Mouse (Mus musculus) liver, adult 2 months (tissue): Measurements from ENCODE around the gene Pbp2. TPM values are rescaled to one million over a fixed set of nuclear protein-coding genes. Genes with fewer than 3 reads are reported as not detected.

Experiments used
- DNase-seq: peaks from one replicate; pipeline ENCODE4 v3.0.0-alpha.2; 2011; ENCODE audit warnings: low read depth, low spot score; ENCODE audit errors: extremely low read depth
- H3K27ac ChIP-seq: fragments of 200-500 bp; replicated peaks from 2 replicates; pipeline ENCODE4 v1.5.1; 2012; ENCODE audit warnings: low read depth, mild to moderate bottlenecking, control low read depth, inconsistent platforms, low read length; ENCODE audit not compliant: insufficient read depth
- H3K27me3 ChIP-seq: fragments of 200-500 bp; 2 replicates; pipeline ENCODE4 v1.6.1; 2012; ENCODE audit warnings: mild to moderate bottlenecking, moderate library complexity, low read length, inconsistent platforms; ENCODE audit not compliant: control insufficient read depth, insufficient read depth
- H3K36me3 ChIP-seq: fragments of 200-500 bp; 2 replicates; pipeline ENCODE4 v1.6.1; 2012; ENCODE audit warnings: low read length, inconsistent platforms; ENCODE audit not compliant: control insufficient read depth, insufficient read depth
- H3K4me1 ChIP-seq: fragments of 200-500 bp; 2 replicates; pipeline ENCODE4 v1.6.1; 2011; ENCODE audit warnings: low read length; ENCODE audit not compliant: control insufficient read depth, insufficient read depth
- H3K4me3 ChIP-seq: fragments of 200-500 bp; 2 replicates; pipeline ENCODE4 v1.5.1; 2011; ENCODE audit warnings: low read depth, mild to moderate bottlenecking, control low read depth, low read length, moderate library complexity; ENCODE audit not compliant: insufficient read depth
- H3K79me2 ChIP-seq: fragments of 200-500 bp; 2 replicates; pipeline ENCODE4 v1.6.1; 2012; ENCODE audit warnings: inconsistent platforms, mild to moderate bottlenecking, low read length, moderate library complexity; ENCODE audit not compliant: control insufficient read depth, insufficient read depth
- H3K9ac ChIP-seq: fragments of 200-500 bp; 2 replicates; pipeline ENCODE4 v1.6.1; 2012; ENCODE audit warnings: low read depth, mild to moderate bottlenecking, control low read depth, inconsistent platforms, low read length
- CTCF ChIP-seq: fragments of 200-500 bp; IDR thresholded peaks from 2 replicates; pipeline ENCODE4 v1.5.1; 2011; ENCODE audit warnings: low read depth, low read length, control low read depth
- POLR2A ChIP-seq: fragments of 200-500 bp; IDR thresholded peaks from 2 replicates; pipeline ENCODE4 v1.6.1; 2011; ENCODE audit warnings: low read length, control low read depth; ENCODE audit not compliant: insufficient read depth; ENCODE audit errors: extremely low read depth
- WGBS: fragments of 180-500 bp; shearing (Covaris S2); methylation state at CpG from one replicate; pipeline ENCODE4 v1.1.7; 2018; 5-methylcytosine and 5-hydroxymethylcytosine counted together
- polyA plus RNA-seq: library from polyadenylated mRNA; depleted of rRNA; stranded (reverse); fragments of >200 nt; gene quantifications from 2 replicates; pipeline ENCODE4 v1.2.3, GENCODE M21; 2012
- total RNA-seq: library from RNA; depleted of rRNA; stranded (reverse); fragments of >200 nt; gene quantifications from 2 replicates; pipeline ENCODE4 v1.2.3, GENCODE M21; 2014

Pbp2 gene
- total and polyA plus RNA-seq, 2 experiments = not detected

- no peaks in the 10 kb centered on the region for H3K79me2 ChIP-seq
- WGBS = 92% methylated on average over 8 of the region's 8 CpGs
- H3K4me1 ChIP-seq = peaks cover 2% of the 10 kb centered on the region; the same call in 1 of the 2 replicates
- TF ChIP-seq CTCF (no peak), POLR2A (no peak)
- DNase-seq = no peak
- H3K36me3 ChIP-seq = no peaks in the 10 kb centered on the region
- H3K27me3 ChIP-seq = no peaks in the 10 kb centered on the region
- H3K27ac ChIP-seq = no peak overlapping the region
- H3K9ac ChIP-seq = no peak overlapping the region
- H3K4me3 ChIP-seq = no peak overlapping the region
These were observed 26.2 kb upstream of the Pbp2 start for GRCm38 (mm10) chr6:135336376-135336775.

- DNase-seq = no peak
- Histone ChIP-seq H3K4me3 (no peak overlapping the region), H3K27ac (no peak overlapping the region), H3K4me1 (no peaks in the 10 kb centered on the region), H3K79me2 (no peaks in the 10 kb centered on the region), H3K36me3 (no peaks in the 10 kb centered on the region), H3K27me3 (no peaks in the 10 kb centered on the region), H3K9ac (no peak overlapping the region)
- WGBS = 69% methylated on average over 5 of the region's 5 CpGs
- no peak for TF ChIP-seq POLR2A
- no peak for TF ChIP-seq CTCF
These were observed 23.9 kb upstream of the Pbp2 start for GRCm38 (mm10) chr6:135333994-135334651.

GRCm38 (mm10) chr6:135332737-135333281, 22.6 kb upstream of the Pbp2 start:
- Histone ChIP-seq H3K4me1 (no peaks in the 10 kb centered on the region), H3K36me3 (no peaks in the 10 kb centered on the region), H3K27ac (no peak overlapping the region), H3K9ac (no peak overlapping the region), H3K27me3 (no peaks in the 10 kb centered on the region), H3K79me2 (no peaks in the 10 kb centered on the region), H3K4me3 (no peak overlapping the region)
- DNase-seq = no peak
- WGBS = 73% methylated on average over 10 of the region's 10 CpGs
- TF ChIP-seq CTCF (no peak), POLR2A (no peak)

- H3K4me3 ChIP-seq = no peak overlapping the region
- no peak overlapping the region for H3K9ac ChIP-seq
- H3K36me3 ChIP-seq = no peaks in the 10 kb centered on the region
- 90% methylated on average over 4 of the region's 4 CpGs for WGBS
- DNase-seq = no peak
- H3K27ac ChIP-seq = no peak overlapping the region
- no peaks in the 10 kb centered on the region for H3K79me2 ChIP-seq
- no peaks in the 10 kb centered on the region for H3K27me3 ChIP-seq
- H3K4me1 ChIP-seq = no peaks in the 10 kb centered on the region
- TF ChIP-seq POLR2A (no peak), CTCF (no peak)
These were observed 21.7 kb upstream of the Pbp2 start for GRCm38 (mm10) chr6:135331916-135332315.

- Histone ChIP-seq H3K36me3 (no peaks in the 10 kb centered on the region), H3K79me2 (no peaks in the 10 kb centered on the region), H3K4me3 (no peak overlapping the region), H3K27ac (no peak overlapping the region), H3K4me1 (peaks cover 4% of the 10 kb centered on the region), H3K27me3 (no peaks in the 10 kb centered on the region), H3K9ac (no peak overlapping the region)
- 88% methylated on average over 7 of the region's 7 CpGs for WGBS
- no peak for TF ChIP-seq CTCF
- no peak for TF ChIP-seq POLR2A
- no peak for DNase-seq
These were observed 16.6 kb upstream of the Pbp2 start for GRCm38 (mm10) chr6:135326847-135327246.

- Histone ChIP-seq H3K4me1 (peaks cover 4% of the 10 kb centered on the region), H3K27me3 (no peaks in the 10 kb centered on the region), H3K4me3 (no peak overlapping the region), H3K9ac (no peak overlapping the region), H3K36me3 (no peaks in the 10 kb centered on the region), H3K27ac (no peak overlapping the region), H3K79me2 (no peaks in the 10 kb centered on the region)
- no peak for DNase-seq
- TF ChIP-seq CTCF = no peak
- 55% methylated on average over 9 of the region's 9 CpGs for WGBS
These were observed 14.6 kb upstream of the Pbp2 start for GRCm38 (mm10) chr6:135324686-135325300.
